Mouse (Mus musculus): Measurements from ENCODE around the gene Dmrta2. TPM values are rescaled to one million over a fixed set of nuclear protein-coding genes. Genes with fewer than 3 reads are reported as not detected.

Gene Dmrta2
- not detected in 2 replicates for polyA plus RNA-seq (2012; ENCODE audit: insufficient read depth, insufficient read length, missing spikeins)

- Histone ChIP-seq H3K4me1 (ENCODE audit: control insufficient read depth, insufficient read depth, insufficient read length, low read length) (peaks cover 6% of the 10 kb centered on the region; the same call in 1 of the 2 replicates), H3K4me3 (ENCODE audit: insufficient read depth, low read depth, low read length) (peak within 1 kb of the TSS; percentile 11), H3K27ac (replicated peaks; ENCODE audit: low read depth, low read length) (no peak within 1 kb of the TSS)
These were observed at the start of gene Dmrta2 for GRCm38 (mm10) chr4:109977148-109978067. Gene Dmrta2, plus strand, starts transcription at chr4:109978053.

- no peak overlapping the region for H3K4me3 ChIP-seq (ENCODE audit: insufficient read depth, low read depth, low read length)
- no peak overlapping the region for H3K27ac ChIP-seq (replicated peaks; ENCODE audit: low read depth, low read length)
These were observed 48.8 kb upstream of the Dmrta2 start for GRCm38 (mm10) chr4:109929058-109929457.

DNA sequence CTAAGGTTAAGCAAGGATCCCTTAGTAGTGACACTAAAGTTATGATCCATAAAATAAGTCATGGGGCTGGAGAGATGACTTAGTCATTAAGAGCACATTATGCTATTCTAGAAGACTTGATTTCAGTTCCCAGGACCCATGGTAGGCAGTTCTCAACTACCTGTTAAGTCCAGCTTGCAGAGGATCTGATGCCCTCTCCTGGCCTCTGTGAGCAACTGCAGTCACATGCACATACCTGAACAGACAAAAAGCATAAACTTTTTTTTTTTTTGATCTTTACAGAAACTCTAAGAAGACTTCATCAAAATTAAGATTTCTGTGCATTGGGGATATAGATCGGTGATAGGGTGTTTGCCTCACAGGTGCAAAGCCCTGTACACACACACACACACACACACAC is 47.4 kb upstream of the Dmrta2 start:
- H3K4me1 ChIP-seq (ENCODE audit: control insufficient read depth, insufficient read depth, insufficient read length, low read length), result no peaks in the 10 kb centered on the region
- H3K4me3 ChIP-seq (ENCODE audit: insufficient read depth, low read depth, low read length), result no peak overlapping the region
- no peak overlapping the region for H3K27ac ChIP-seq (replicated peaks; ENCODE audit: low read depth, low read length)

More at GRCm38 (mm10) chr4:109929058-109929457, 48.8 kb upstream of the Dmrta2 start:
- H3K4me1 ChIP-seq (ENCODE audit: control insufficient read depth, insufficient read depth, insufficient read length, low read length), result no peaks in the 10 kb centered on the region

- Histone ChIP-seq H3K4me1 (ENCODE audit: control insufficient read depth, insufficient read depth, insufficient read length, low read length) (no peaks in the 10 kb centered on the region), H3K4me3 (ENCODE audit: insufficient read depth, low read depth, low read length) (no peak overlapping the region), H3K27ac (replicated peaks; ENCODE audit: low read depth, low read length) (no peak overlapping the region)
These were observed 46.9 kb upstream of the Dmrta2 start for GRCm38 (mm10) chr4:109930935-109931334.

- Histone ChIP-seq H3K27ac (replicated peaks; ENCODE audit: low read depth, low read length) (no peak overlapping the region), H3K4me1 (ENCODE audit: control insufficient read depth, insufficient read depth, insufficient read length, low read length) (no peaks in the 10 kb centered on the region), H3K4me3 (ENCODE audit: insufficient read depth, low read depth, low read length) (no peak overlapping the region)
These were observed 41.3 kb upstream of the Dmrta2 start for GRCm38 (mm10) chr4:109936557-109936956.

- Histone ChIP-seq H3K4me1 (ENCODE audit: control insufficient read depth, insufficient read depth, insufficient read length, low read length) (no peaks in the 10 kb centered on the region), H3K27ac (replicated peaks; ENCODE audit: low read depth, low read length) (no peak overlapping the region), H3K4me3 (ENCODE audit: insufficient read depth, low read depth, low read length) (no peak overlapping the region)
These were observed 38.6 kb upstream of the Dmrta2 start for GRCm38 (mm10) chr4:109939291-109939690.

- Histone ChIP-seq H3K4me1 (ENCODE audit: control insufficient read depth, insufficient read depth, insufficient read length, low read length) (no peaks in the 10 kb centered on the region), H3K27ac (replicated peaks; ENCODE audit: low read depth, low read length) (no peak overlapping the region), H3K4me3 (ENCODE audit: insufficient read depth, low read depth, low read length) (no peak overlapping the region)
These were observed 32.3 kb upstream of the Dmrta2 start for GRCm38 (mm10) chr4:109945554-109945953.

- Histone ChIP-seq H3K27ac (replicated peaks; ENCODE audit: low read depth, low read length) (no peak overlapping the region), H3K4me1 (ENCODE audit: control insufficient read depth, insufficient read depth, insufficient read length, low read length) (no peaks in the 10 kb centered on the region), H3K4me3 (ENCODE audit: insufficient read depth, low read depth, low read length) (no peak overlapping the region)
These were observed 28.5 kb upstream of the Dmrta2 start for GRCm38 (mm10) chr4:109949307-109949706.

- no peak overlapping the region for H3K27ac ChIP-seq (replicated peaks; ENCODE audit: low read depth, low read length)
- H3K4me3 ChIP-seq (ENCODE audit: insufficient read depth, low read depth, low read length), result no peak overlapping the region
- H3K4me1 ChIP-seq (ENCODE audit: control insufficient read depth, insufficient read depth, insufficient read length, low read length), result no peaks in the 10 kb centered on the region
These were observed 24.3 kb upstream of the Dmrta2 start for GRCm38 (mm10) chr4:109953509-109953908.

DNA sequence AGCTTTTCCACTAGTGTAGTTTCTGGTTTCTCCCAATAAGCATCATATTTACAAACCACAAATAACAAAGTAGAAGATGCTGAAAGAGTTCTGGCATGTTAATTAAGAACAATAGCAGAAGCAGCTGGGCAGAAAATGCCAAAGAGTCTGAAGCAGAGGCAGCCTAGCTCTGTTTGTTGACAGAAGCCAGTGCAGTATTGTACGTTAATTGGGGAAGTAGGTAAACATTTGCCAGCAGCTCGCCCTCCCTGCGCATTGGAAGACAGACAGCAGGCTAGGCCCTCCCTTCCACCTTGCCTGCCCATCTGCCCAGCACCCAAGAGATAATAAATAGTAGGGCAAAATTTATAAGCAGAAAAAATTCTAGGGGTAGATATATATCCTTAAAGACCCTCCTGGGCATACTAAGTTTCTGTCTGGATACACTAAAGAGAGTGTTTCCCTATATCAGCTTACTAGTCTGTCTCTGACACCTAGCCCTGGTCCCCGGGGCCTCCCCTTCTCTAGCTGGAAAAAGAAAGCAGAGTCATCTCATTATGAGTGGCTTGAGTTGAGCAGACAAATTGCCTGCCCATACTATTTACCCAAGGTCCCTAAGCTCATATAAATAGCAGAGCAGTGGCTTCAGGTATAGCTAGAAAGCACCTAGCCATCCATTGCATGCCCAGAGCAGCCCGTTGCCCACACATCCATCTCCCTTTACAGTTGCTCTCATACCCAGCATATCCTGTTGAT is 17.5 kb upstream of the Dmrta2 start:
- no peaks in the 10 kb centered on the region for H3K4me1 ChIP-seq (ENCODE audit: control insufficient read depth, insufficient read depth, insufficient read length, low read length)
- no peak overlapping the region for H3K27ac ChIP-seq (replicated peaks; ENCODE audit: low read depth, low read length)
- no peak overlapping the region for H3K4me3 ChIP-seq (ENCODE audit: insufficient read depth, low read depth, low read length)

- Histone ChIP-seq H3K27ac (replicated peaks; ENCODE audit: low read depth, low read length) (no peak overlapping the region), H3K4me3 (ENCODE audit: insufficient read depth, low read depth, low read length) (no peak overlapping the region), H3K4me1 (ENCODE audit: control insufficient read depth, insufficient read depth, insufficient read length, low read length) (no peaks in the 10 kb centered on the region)
These were observed 14.1 kb upstream of the Dmrta2 start for GRCm38 (mm10) chr4:109963570-109964279.

GRCm38 (mm10) chr4:109969561-109969960 is 8.3 kb upstream of the Dmrta2 start:
- Histone ChIP-seq H3K27ac (replicated peaks; ENCODE audit: low read depth, low read length) (no peak overlapping the region), H3K4me1 (ENCODE audit: control insufficient read depth, insufficient read depth, insufficient read length, low read length) (no peaks in the 10 kb centered on the region), H3K4me3 (ENCODE audit: insufficient read depth, low read depth, low read length) (no peak overlapping the region)

GRCm38 (mm10) chr4:109973991-109974654 is 3.7 kb upstream of the Dmrta2 start:
- H3K4me3 ChIP-seq (ENCODE audit: insufficient read depth, low read depth, low read length), result no peak overlapping the region
- no peak overlapping the region for H3K27ac ChIP-seq (replicated peaks; ENCODE audit: low read depth, low read length)
- H3K4me1 ChIP-seq (ENCODE audit: control insufficient read depth, insufficient read depth, insufficient read length, low read length), result peaks cover 6% of the 10 kb centered on the region; the same call in 1 of the 2 replicates

- no peak overlapping the region for H3K27ac ChIP-seq (replicated peaks; ENCODE audit: low read depth, low read length)
- H3K4me3 ChIP-seq (ENCODE audit: insufficient read depth, low read depth, low read length), result no peak overlapping the region
These were observed 3.0 kb upstream of the Dmrta2 start for GRCm38 (mm10) chr4:109974655-109975380.

More at GRCm38 (mm10) chr4:109974655-109975380, 3.0 kb upstream of the Dmrta2 start:
- H3K4me1 ChIP-seq (ENCODE audit: control insufficient read depth, insufficient read depth, insufficient read length, low read length), result peaks cover 6% of the 10 kb centered on the region; the same call in 1 of the 2 replicates
